Mouse (Mus musculus) cerebellum, postnatal 4 days (tissue): ENCODE results near the gene Cdca4.
A peak's percentile ranks its signal among the peaks of the same experiment; 100 is the strongest.

Source experiments
- DNase-seq, 2 experiments: peaks; one replicate each; pipeline ENCODE4 v3.0.0; 2022; ENCODE audit warnings: low spot score in 2 of 2, mixed read lengths in 1 of 2

Gene Cdca4

GRCm38 (mm10) chr12:112829244-112829864 is at the start of gene Cdca4:
Cdca4 (minus strand) TSS chr12:112829423.
- peak; percentile 92 to 99 for DNase-seq

GRCm38 (mm10) chr12:112877607-112878020 is 48.4 kb upstream of the Cdca4 start:
- no peak for DNase-seq

- no peak for DNase-seq
These were observed 47.9 kb upstream of the Cdca4 start for GRCm38 (mm10) chr12:112877073-112877576.

GRCm38 (mm10) chr12:112876332-112877072 is 47.3 kb upstream of the Cdca4 start:
- DNase-seq, result no peak

GRCm38 (mm10) chr12:112875225-112876013 is 46.2 kb upstream of the Cdca4 start:
- DNase-seq, result peak; percentile 92 to 94

- no peak for DNase-seq
These were observed 45.0 kb upstream of the Cdca4 start for GRCm38 (mm10) chr12:112874199-112874598.

GRCm38 (mm10) chr12:112873452-112874190 is 44.4 kb upstream of the Cdca4 start:
- DNase-seq, result peak; percentile 64 to 77

- no peak for DNase-seq
These were observed 43.8 kb upstream of the Cdca4 start for GRCm38 (mm10) chr12:112872991-112873390.

GRCm38 (mm10) chr12:112871272-112871671 is 42.0 kb upstream of the Cdca4 start:
- no peak for DNase-seq

GRCm38 (mm10) chr12:112870775-112871174 is 41.6 kb upstream of the Cdca4 start:
- DNase-seq, result no peak

GRCm38 (mm10) chr12:112869783-112870204 is 40.6 kb upstream of the Cdca4 start:
- no peak for DNase-seq

GRCm38 (mm10) chr12:112868178-112869087 is 39.2 kb upstream of the Cdca4 start, which contains the start of gene Gpr132:
Gpr132 (minus strand) TSS chr12:112868228.
- DNase-seq, result no peak

- DNase-seq, result no peak
These were observed 38.0 kb upstream of the Cdca4 start for GRCm38 (mm10) chr12:112867106-112867674.

GRCm38 (mm10) chr12:112866467-112867080 is 37.4 kb upstream of the Cdca4 start:
- DNase-seq, result no peak

- no peak for DNase-seq
These were observed 35.6 kb upstream of the Cdca4 start for GRCm38 (mm10) chr12:112864804-112865203.

- no peak for DNase-seq
These were observed 32.7 kb upstream of the Cdca4 start for GRCm38 (mm10) chr12:112861911-112862321.

GRCm38 (mm10) chr12:112860765-112861164 is 31.5 kb upstream of the Cdca4 start:
- DNase-seq, result no peak

- DNase-seq, result no peak
These were observed 30.7 kb upstream of the Cdca4 start for GRCm38 (mm10) chr12:112859930-112860329.

- DNase-seq, result no peak
These were observed 29.5 kb upstream of the Cdca4 start for GRCm38 (mm10) chr12:112858581-112859336.
